Mouse (Mus musculus) embryo, embryonic 9.5 days (tissue): Measurements from ENCODE around the gene Arhgap31.
A peak's percentile ranks its signal among the peaks of the same experiment; 100 is the strongest.
"Not testable (repeated sequence)": the region's sequence is repeated elsewhere in the genome, so short reads cannot be mapped to it uniquely, and the experiment has no call there.

Experiments used
- DNase-seq: peaks from one replicate; pipeline ENCODE4 v3.0.0-alpha.2; 2017; ENCODE audit errors: extremely low spot score

The Arhgap31 gene

DNA sequence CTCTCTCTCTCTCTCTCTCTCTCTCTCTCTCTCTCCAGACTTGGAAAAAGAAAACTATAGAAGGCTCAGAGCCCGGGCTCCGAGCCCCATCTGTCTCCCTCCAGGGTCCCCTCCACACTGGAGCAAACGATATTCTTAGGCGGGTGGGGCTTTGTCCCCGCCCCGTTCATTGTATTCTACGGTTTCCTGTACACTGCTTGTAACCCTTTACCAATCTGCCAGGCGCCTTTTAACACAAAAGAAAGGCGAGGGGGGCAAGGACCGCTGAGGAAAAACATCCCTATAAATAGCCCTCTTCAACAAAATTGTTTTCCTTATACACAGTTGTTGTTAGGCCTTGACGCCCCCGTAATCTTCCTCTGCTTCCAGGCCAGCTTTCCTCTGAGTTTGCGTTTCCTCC is 11.9 kb upstream of the Arhgap31 start:
- no peak for DNase-seq

GRCm38 (mm10) chr16:38724256-38724655 is 11.2 kb upstream of the Arhgap31 start:
- DNase-seq = no peak

DNA sequence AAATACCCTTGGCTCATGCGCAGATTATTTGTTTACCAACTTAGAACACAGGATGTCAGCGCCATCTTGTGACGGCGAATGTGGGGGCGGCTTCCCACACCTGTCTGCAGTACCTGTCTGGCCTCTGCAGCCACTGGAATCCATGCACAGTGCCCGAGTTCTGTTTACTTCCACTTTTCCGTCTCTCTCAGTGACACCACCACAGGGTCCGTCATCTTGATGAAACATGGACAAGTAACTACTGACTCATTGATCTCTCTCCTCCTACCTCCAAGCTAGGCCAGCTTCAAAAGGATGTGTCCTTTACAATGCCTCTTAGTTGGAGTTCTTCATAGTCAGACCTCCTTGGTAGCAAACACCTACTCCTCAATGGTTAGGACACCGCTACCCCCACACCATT is 8.3 kb upstream of the Arhgap31 start:
- DNase-seq = no peak

DNA sequence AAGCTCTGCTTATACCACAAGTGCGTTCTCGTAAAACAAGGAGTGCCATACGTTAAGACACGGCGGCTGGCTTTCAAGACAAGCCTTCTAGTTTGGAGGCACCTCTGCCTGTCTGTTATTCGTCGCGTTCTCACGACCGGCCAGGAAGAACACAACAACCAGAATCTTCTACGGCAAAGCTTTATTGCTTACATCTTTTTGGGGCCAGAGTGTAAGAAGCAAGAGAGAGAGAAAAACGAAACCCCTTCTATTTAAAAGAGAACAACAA is 1.1 kb upstream of the Arhgap31 start:
- not testable (repeated sequence) for DNase-seq

GRCm38 (mm10) chr16:38713404-38714258 is 557 bp upstream of the Arhgap31 start:
- DNase-seq = no peak

DNA sequence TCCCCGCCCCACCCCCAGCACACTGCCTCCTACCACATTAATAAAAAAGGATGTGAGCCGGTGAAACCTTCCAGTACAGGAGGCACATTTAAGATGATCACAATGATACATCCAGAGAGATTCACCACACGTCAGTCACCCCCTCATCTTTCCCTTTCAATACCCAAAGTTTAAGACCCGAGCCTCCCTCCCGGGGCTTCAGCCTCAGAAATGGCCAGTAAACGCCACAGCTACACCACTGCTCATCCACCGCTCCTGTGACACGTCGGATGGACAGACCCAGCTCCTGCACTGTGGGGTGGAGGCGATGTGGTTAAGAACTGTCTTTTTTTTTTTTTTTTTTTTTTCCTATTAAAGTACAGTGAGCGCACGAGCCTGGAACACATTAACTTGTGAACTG is 969 bp downstream of the Arhgap31 start:
- peak; percentile 43 for DNase-seq

GRCm38 (mm10) chr16:38711245-38711644 is 1.8 kb downstream of the Arhgap31 start:
- DNase-seq = no peak

DNA sequence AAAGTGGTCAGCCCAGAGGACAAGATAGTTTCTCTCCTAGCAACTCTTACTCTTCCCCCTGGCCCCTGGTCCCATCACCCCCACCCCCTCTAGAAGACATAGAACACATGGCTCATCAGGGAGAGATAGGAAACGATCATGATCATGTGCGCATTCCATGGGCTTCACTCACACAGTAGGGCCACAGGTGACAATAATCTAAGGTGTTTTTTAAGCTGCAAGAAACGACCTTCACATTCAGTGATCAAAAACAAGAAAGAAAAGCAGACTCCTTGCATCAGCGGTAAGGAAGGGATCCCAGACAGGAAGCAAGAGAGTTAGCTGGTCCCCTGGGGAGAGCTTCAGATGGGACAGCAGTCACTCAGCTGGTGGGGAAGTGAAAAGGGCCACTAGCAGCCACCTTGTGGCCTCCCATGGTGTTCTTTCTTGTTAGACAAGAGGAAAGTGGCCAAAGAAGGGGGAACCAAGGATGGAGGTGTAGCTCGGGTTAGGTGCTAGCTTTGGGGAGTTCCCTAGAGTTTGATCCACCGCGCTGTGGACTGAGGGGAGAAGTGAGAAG is 4.0 kb downstream of the Arhgap31 start:
- no peak for DNase-seq

- DNase-seq = no peak
These were observed 6.3 kb downstream of the Arhgap31 start for GRCm38 (mm10) chr16:38706782-38707181.

- no peak for DNase-seq
These were observed 7.4 kb downstream of the Arhgap31 start for GRCm38 (mm10) chr16:38705531-38706281.

DNA sequence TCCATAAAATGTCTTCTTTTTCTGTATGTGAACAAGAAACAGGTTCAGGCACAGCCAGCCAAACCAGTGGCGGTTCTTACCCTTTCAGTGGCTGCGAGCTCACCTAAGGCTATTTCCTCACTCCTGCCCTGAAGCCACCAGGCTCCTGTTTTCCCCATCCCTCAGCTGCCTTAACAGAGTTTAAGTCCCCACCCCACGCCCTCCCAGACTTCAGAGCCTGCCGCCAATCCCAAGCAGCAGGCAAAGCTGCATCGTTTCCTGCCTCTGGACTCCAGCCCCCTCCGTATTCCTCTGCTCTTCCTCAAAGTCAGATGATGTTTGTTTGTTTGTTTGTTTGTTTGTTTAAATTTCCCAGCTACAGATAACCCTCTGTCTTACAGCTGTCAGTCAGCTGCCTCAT is 9.6 kb downstream of the Arhgap31 start:
- DNase-seq = no peak

GRCm38 (mm10) chr16:38702316-38702715 is 10.8 kb downstream of the Arhgap31 start:
- DNase-seq = no peak

DNA sequence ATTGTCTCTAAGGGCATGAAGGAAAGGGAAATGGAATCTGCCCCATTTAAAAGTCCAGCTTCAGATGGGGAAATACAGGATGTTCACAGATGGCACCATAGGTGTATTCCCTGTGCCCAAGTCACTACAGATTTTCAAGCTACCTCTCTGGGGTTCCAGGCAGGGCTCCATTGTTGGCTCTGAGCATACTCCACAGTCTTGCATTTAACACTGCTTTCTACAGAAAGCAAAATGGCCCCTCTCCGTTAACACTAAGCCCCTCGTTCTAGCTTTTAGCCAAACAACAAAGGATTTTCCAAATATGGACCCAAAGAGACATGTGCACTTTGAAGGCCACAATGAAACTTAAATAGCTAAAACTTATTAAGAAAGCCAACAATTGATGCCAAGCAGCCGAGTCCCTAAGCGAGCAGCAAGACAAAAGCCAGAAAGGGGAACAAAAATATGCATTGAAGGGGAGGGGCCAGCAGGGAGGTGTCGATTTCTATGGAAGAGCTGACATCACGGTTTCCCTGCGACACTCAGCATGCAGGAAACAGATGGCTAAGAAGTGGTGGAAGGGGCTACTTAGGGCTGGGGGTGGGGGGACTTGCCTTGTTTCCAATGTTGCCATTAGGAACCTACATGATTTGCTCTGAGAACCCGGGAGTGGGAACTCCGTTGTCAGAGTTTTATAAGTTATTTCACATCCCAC is 11.4 kb downstream of the Arhgap31 start:
- peak; percentile 24 for DNase-seq

DNA sequence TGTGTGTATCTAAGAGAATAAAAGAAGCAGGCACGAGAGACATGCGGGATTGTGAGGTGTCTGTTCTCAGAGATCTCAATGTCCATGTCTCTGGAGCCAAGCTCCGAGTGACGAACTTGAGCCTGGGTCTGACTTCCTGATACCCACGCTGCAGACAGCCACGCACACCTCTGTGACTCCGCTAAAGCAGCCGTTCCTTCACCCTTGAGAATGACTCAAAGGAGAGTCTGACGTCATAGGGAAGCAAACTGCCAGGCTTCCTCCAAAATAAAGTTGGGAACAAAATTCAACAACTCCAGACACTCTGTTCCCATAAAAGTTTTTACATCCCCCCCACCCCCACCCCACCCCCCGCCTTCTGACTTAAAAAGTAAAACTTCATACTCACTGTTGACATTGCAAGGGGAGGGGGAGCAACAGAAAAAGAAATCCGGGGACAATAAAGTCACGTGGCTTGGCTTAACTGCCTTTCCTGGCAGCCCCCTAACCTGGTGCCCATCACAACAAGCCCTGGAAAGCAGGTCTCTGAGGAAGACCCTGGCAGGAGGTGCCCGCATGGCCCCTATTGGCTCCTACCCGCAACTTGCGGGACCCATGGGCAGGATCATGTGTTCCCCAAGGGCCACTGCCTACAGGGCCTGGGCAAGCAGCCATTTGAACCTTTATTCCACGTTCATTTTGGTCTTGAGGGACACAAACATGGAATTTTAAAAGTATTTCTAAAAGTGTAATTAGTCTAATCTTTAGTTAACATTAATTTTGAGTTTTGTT is 12.5 kb downstream of the Arhgap31 start:
- no peak for DNase-seq

GRCm38 (mm10) chr16:38697611-38698010 is 15.5 kb downstream of the Arhgap31 start:
- no peak for DNase-seq

DNA sequence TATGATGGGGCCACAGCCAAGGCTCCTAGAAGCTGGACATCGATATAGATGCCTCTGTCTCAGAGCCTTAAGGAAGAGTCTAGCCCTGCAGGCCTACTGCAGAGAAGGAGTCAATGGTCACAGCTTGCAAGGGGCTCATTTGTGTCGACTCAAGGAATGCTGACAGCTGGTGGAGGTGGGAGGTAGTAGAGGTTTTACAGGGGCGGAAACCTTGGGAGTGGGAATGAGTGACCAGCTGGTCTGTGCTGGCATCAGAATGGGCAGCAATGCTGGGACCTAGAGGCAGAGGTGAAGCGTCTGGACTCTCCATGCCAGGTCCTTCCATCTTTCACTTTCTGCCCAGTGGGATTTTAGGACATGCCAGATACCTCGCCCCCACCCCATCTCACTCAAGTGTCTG is 17.5 kb downstream of the Arhgap31 start:
- no peak for DNase-seq

- DNase-seq = no peak
These were observed 18.1 kb downstream of the Arhgap31 start for GRCm38 (mm10) chr16:38694906-38695540.

DNA sequence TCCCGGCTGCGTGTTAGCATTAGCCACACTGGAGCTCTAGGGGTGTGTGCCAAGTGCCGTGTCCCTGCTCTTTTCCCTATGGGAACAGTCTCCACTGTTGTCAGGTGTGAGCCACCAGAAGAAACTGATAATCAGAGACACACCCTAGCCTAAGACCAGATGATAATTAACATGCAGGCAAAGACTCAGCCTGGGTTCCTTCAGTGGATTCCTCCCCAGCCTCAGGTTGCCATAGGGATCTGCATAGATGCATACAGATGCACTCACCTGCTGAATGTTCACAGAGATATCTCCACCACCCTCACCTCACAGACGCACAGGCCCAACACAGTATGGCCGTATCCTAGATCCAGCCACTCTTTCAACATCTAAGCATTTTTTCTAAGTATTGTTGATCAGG is 22.6 kb downstream of the Arhgap31 start:
- no peak for DNase-seq

GRCm38 (mm10) chr16:38689786-38690185 is 23.3 kb downstream of the Arhgap31 start:
- no peak for DNase-seq

DNA sequence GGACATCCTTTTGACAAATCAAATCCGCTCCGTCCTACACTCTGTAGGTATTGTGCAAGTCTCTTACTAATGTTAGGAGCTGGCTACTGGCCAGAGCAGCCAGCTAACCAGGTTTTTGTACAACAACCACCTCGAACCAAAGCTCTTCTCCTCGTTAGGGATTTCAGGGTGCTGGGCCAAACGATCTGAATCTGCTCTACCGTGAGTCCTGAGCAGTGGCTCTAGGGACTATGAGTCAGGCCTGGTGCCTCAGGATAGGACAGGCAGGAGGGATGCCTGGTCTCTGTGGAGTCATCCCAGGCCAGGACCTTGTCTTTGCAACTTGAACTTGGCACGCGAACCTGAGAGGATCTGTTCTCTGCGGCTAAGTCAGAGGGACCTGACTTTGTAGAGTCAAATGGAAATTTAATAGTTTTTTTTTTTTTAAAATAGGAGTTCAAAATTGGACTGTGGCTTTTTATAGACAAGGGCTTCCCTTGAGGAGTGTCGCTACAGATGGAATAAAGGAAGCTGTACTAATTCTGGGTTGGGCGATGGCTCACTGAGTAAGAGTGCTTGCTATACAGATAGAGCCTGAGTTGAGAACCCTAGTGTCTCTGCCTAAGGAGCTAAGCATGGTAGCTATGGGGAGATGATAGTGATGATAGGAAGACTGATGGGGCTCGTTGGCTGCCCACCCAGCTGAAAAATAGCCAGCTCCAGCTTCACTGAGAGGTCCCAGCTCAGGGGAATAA is 24.4 kb downstream of the Arhgap31 start:
- no peak for DNase-seq
